Mouse (Mus musculus): ENCODE measurements at regions not wholly inside any gene's neighbourhood (a gene's known extent, or its start where the extent isn't known, plus 50 kb on each side); places are given as distances from the start of the nearest gene placed in this dataset.

- no peak for DNase-seq (ENCODE audit: low read depth, low spot score)
Observed at GRCm38 (mm10) chr6:82860485-82860884, 79.1 kb downstream of the Sema4f start.

DNA sequence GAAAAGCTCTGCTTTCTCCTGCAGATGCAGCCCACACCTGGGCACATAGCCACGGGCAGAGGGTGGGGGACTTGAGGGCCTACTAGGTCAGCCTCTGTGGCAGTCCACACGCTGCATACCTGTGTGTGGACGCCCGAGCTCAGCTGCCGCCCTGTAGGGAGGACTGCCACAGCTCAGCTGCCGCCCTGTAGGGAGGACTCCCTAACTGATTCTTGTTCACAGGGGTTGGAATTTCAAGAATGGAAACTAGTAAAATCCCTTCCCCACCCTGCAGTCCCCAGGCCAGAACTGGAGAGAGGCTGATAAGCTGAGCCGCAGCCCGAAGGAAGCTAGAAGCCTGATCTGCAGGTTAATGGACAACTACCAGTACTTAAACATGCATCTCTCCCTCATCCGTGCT, 82.0 kb upstream of the Hk2 start:
- no peak for DNase-seq (ENCODE audit: low read depth, low spot score)

DNA sequence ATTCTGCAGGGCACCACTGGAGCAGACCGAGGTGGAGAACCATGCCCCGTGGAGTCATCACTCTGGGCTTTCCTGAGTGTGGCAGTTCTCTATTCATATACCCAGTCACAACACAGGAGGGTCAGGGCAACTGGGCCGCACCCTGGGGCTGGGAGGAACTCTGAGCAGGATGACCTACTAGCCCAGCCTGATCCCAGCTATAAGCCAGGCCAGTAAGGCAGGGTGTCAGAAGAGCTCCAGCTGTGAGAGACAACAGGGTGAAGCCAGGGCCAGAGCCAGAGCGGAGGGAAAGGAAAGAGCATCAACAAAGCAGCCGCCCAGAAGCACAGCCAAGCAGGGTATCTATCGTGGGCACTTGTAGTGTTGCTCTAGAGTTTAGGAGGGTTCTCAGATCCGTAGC, 81.1 kb upstream of the Hk2 start:
- DNase-seq (ENCODE audit: low read depth, low spot score), result no peak

DNA sequence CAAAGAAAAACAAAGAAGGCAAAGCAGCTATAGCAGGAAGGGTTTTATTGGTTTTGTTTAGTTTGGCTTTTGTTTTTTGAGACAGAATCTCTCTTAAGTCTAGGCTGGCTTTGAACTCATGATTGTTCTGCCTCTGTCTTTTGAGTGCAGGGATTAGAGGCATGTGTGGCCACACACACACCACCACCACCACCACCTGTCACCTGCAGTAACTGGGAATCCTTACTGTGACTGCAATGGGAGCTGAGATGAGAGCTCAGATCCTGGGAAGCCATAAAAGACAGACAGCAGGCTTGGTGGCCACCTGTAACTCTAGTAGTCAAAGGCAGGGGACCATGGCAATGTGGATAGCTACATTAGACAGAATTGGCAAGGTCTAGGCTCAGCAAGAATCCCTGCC, 80.5 kb upstream of the Hk2 start:
- DNase-seq (ENCODE audit: low read depth, low spot score), result no peak

DNA sequence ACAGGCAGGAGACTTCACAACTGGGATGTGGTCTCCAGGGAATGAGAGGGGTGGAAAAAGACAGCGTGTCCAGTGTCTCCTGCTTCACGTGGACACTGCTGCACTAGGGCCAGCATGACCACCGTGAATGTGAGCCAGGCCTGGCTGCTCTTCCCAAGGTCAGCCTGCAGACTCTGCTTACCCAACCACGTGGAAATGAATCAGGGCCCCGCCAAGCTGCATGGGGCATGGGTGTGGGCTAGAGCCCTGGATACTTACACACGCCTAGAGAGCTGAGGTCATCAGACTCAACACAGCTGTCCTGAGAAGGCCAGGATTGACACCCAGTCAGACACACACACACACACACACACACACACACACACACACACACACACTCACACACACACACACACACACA, 80.1 kb upstream of the Hk2 start:
- DNase-seq (ENCODE audit: low read depth, low spot score), result no peak

DNA sequence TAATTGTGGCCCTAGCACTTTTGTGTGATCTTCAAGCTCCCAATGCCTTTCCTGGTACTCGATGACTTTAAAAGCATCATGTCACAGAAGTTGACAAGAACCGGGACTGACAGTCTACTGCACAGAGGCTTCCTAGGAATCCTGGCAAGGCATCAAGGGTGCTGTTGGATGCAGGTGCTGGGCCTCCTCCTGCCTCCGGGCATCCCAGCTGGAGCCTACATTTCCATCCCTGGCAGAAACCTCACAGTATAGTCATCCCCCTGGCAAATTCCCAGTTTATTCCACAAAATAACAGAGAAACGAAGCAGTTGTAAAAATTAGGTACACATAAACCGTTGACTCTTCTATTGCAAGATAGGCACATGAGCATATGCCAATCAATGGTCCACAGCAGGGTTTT, 78.8 kb upstream of the Hk2 start:
- no peak for DNase-seq (ENCODE audit: low read depth, low spot score)

GRCm38 (mm10) chr6:82850556-82850955, 76.3 kb upstream of the Hk2 start:
- no peak for DNase-seq (ENCODE audit: low read depth, low spot score)

- DNase-seq (ENCODE audit: low read depth, low spot score), result no peak
Observed at GRCm38 (mm10) chr6:82847598-82847997, 73.3 kb upstream of the Hk2 start.

GRCm38 (mm10) chr6:82846587-82847150, 72.4 kb upstream of the Hk2 start:
- DNase-seq (ENCODE audit: low read depth, low spot score), result no peak

DNA sequence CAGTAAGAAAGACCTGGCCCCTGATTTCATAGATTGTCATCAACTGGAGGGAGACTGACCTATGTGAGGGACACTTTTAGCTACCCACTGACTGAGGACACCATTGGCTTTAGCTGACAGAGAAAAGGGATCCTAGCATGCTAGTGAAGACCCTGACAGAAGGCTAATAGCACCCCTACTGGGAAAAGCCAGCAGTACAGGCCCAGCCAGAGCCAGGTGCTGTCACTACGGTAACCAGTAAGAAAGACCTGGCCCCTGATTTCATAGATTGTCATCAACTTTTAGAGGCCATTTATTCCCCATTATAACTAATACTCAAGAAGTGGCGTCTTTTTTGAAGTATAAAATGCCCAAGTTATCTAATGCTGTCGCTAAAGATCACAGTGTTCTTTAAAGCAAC, 70.2 kb upstream of the Hk2 start:
- peak; percentile 11 for DNase-seq (ENCODE audit: low read depth, low spot score)

DNA sequence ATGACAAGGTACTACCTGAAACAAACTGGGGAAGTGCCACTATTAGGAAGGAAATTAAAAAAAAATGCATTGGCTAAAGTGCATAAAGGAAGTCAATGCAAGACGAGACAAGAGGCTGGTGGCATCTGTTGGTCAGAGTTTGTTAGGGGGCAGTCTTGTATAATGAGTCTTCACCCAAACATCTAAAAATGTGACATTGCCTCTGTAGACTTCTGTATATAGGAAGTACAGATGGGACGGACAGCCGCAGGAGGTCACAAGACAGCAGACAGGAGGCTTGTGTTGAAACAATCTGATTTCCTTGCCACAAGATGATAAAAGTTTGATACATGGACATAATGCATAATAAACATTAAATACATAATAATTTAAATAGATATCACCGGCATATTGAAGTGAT, 69.6 kb upstream of the Hk2 start:
- no peak for DNase-seq (ENCODE audit: low read depth, low spot score)

DNA sequence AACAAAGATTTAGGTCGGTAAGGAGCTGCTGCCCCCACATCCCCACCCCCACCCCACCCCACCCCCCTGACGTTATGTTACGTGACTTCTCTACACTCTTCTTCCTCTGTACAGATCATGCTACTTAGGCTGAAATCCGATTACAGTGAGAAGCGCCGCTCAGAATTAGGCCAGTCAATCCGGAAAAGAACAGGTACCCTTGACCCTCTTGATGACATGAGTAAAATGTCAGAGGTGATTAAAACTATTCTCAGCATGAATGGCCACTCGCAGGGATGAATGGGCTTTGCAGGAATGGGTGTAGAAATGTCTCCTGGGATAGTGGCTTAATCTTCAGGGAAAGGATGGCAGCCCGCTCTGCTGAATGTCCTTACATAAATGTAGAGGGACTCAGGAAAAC, 63.0 kb upstream of the Hk2 start:
- peak; percentile 29 for DNase-seq (ENCODE audit: low read depth, low spot score)

DNA sequence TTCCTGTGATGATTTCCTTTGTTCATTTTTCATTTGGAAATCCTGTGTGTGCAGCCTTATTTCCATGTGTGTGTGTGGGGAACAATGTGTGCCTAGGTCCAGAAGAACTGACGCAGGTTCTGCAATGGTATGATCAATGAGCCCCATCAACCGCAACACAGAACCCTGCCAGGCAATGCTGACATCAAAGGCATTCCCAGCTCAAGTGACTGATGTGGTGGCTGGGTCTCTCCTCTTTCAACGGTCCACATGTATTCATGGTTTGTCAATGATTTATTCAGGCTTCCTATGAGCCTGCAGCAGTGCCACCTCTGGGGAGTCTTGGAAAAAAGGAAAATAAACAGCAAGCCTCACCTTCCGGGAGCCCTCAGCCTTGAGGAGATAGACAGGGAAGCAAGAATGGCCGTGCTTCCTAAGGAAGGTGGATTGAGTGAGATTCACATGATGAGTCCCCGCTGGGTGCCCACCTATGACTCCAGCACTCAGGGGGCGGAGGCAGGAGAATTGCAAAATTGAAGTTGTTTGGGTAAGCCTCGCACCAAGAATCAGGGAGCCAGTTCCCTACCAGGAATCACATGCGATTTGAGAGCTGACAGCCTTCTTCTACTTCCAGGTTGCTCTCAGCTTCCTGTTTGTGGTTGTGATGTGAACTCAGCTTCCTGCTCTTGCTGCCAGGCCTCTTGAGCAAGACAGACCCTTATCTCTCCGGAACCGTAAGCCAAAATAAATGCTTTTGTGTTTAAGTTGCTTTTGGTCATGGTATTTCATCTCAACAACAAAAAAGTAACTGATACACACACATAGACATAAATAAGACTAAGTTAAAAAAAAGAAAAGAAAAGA, 61.2 kb upstream of the Hk2 start:
- no peak for DNase-seq (ENCODE audit: low read depth, low spot score)

DNA sequence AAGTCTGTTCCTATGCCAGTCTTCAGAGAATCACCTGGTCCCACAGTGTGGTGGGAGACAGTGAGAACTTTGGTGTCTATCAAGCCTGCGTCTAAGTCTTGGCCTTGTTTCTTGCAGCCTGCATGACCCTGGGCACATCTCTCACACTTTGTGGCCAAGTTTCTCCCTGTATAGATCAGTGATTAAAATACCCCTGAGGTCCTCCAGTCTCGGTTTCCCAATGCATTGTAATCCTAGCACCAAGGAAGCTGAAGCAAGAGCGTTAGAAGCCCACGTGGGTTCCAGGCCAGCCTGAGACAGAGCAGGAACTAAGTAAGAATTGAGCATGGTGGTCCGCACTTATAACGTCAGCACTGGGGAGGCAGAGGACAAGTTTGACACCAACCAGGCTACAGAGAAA, 59.6 kb upstream of the Hk2 start:
- no peak for DNase-seq (ENCODE audit: low read depth, low spot score)

- no peak for DNase-seq (ENCODE audit: low read depth, low spot score)
Observed at GRCm38 (mm10) chr6:82831211-82831610, 57.0 kb upstream of the Hk2 start.

- no peak for DNase-seq (ENCODE audit: low read depth, low spot score)
Observed at GRCm38 (mm10) chr6:82824684-82825083, 50.4 kb upstream of the Hk2 start.

DNA sequence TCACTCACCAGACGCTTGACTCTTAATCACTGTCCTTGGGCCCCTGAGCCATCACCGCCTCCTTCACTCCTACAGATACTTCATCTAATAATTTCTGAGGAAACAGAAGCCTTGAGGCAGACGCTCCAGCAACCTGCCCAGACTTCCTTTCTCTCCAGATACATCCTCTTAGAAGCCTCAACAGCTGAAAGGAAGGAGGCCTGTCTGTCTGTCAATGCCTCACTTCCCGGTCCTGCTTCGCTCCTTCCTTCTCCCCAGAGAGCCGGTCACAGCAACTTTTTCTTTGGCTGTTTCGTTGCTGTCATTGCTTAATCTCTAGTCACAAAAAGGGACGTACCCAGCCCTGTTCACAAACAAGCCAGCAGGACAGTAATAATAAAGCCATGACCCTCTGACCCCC, 50.0 kb upstream of the Hk2 start:
- no peak for DNase-seq (ENCODE audit: low read depth, low spot score)
